Mouse (Mus musculus) thymus, adult 2 months (tissue): ENCODE results near the gene Slc10a7. TPM values are rescaled to one million over a fixed set of nuclear protein-coding genes. Genes with fewer than 3 reads are reported as not detected.

Experiments
- DNase-seq: peaks from one replicate; pipeline ENCODE4 v3.0.0; 2021
- H3K27ac ChIP-seq: fragments of 200-500 bp; 2 replicates; pipeline ENCODE4 v1.5.1; 2012; ENCODE audit warnings: low read length, control low read depth; ENCODE audit not compliant: control insufficient read depth, insufficient read depth
- H3K27me3 ChIP-seq: fragments of 200-500 bp; 2 replicates; pipeline ENCODE4 v1.6.1; 2012; ENCODE audit warnings: mild to moderate bottlenecking, low read length, moderate library complexity, mixed read lengths; ENCODE audit not compliant: control insufficient read depth, insufficient read depth
- H3K36me3 ChIP-seq: fragments of 200-500 bp; 2 replicates; pipeline ENCODE4 v1.6.1; 2012; ENCODE audit warnings: mild to moderate bottlenecking, low read length, moderate library complexity; ENCODE audit not compliant: control insufficient read depth, insufficient read depth
- H3K4me1 ChIP-seq: fragments of 200-500 bp; replicated peaks from 2 replicates; pipeline ENCODE4 v1.6.1; 2012; ENCODE audit warnings: low read length; ENCODE audit not compliant: control insufficient read depth, insufficient read depth
- H3K4me3 ChIP-seq: fragments of 200-500 bp; 2 replicates; pipeline ENCODE4 v1.5.1; 2012; ENCODE audit warnings: mild to moderate bottlenecking, low read length, control low read depth, moderate library complexity; ENCODE audit not compliant: control insufficient read depth, insufficient read depth
- CTCF ChIP-seq: fragments of 200-500 bp; IDR thresholded peaks from 2 replicates; pipeline ENCODE4 v1.5.1; 2012; ENCODE audit warnings: mild to moderate bottlenecking, control low read depth, low read length, moderate library complexity, borderline replicate concordance; ENCODE audit not compliant: control insufficient read depth, poor library complexity, insufficient read depth; ENCODE audit errors: extremely low read depth
- POLR2A ChIP-seq: fragments of 200-500 bp; IDR thresholded peaks from 2 replicates; pipeline ENCODE4 v1.6.1; 2012; ENCODE audit warnings: mild to moderate bottlenecking, low read length, control low read depth, moderate library complexity; ENCODE audit not compliant: control insufficient read depth, poor library complexity, insufficient read depth; ENCODE audit errors: extremely low read depth
- WGBS: fragments of 180-500 bp; shearing (Covaris S2); methylation state at CpG from one replicate; pipeline ENCODE4 v1.1.7; 2018; 5-methylcytosine and 5-hydroxymethylcytosine counted together
- polyA plus RNA-seq: library from polyadenylated mRNA; depleted of rRNA; stranded (reverse); fragments of >200 nt; gene quantifications from 2 replicates; pipeline ENCODE4 v1.2.3, GENCODE M21; 2012

Gene Slc10a7
- polyA plus RNA-seq, 1 experiment: 22.1 TPM

- no peak for TF ChIP-seq CTCF
- TF ChIP-seq POLR2A: no peak
- WGBS: 97% methylated on average over 4 of the region's 4 CpGs
- H3K27ac ChIP-seq: no peak overlapping the region
- no peak overlapping the region for H3K4me3 ChIP-seq
- H3K4me1 ChIP-seq: no peaks in the 10 kb centered on the region
- no peaks in the 10 kb centered on the region for H3K27me3 ChIP-seq
- DNase-seq: no peak
- no peaks in the 10 kb centered on the region for H3K36me3 ChIP-seq
Measured at GRCm38 (mm10) chr8:78724832-78725231, 215.7 kb downstream of the Slc10a7 start.

GRCm38 (mm10) chr8:78728240-78728639, 219.1 kb downstream of the Slc10a7 start:
- WGBS: 98% methylated on average over 14 of the region's 14 CpGs
- Histone ChIP-seq H3K27ac (no peak overlapping the region), H3K27me3 (no peaks in the 10 kb centered on the region), H3K4me1 (no peaks in the 10 kb centered on the region), H3K4me3 (no peak overlapping the region), H3K36me3 (no peaks in the 10 kb centered on the region)
- no peak for TF ChIP-seq POLR2A
- no peak for TF ChIP-seq CTCF
- DNase-seq: no peak

GRCm38 (mm10) chr8:78732410-78732809, 223.3 kb downstream of the Slc10a7 start:
- WGBS: 94% methylated on average over 7 of the region's 7 CpGs

GRCm38 (mm10) chr8:78732995-78733512, 223.9 kb downstream of the Slc10a7 start:
- TF ChIP-seq CTCF (no peak), POLR2A (no peak)
- Histone ChIP-seq H3K36me3 (no peaks in the 10 kb centered on the region), H3K27ac (no peak overlapping the region), H3K27me3 (no peaks in the 10 kb centered on the region), H3K4me1 (no peaks in the 10 kb centered on the region), H3K4me3 (no peak overlapping the region)
- DNase-seq: no peak
- 72% methylated on average over 12 of the region's 12 CpGs for WGBS

More at GRCm38 (mm10) chr8:78732410-78732809, 223.3 kb downstream of the Slc10a7 start:
- Histone ChIP-seq H3K4me3 (no peak overlapping the region), H3K4me1 (no peaks in the 10 kb centered on the region), H3K27me3 (no peaks in the 10 kb centered on the region), H3K36me3 (no peaks in the 10 kb centered on the region), H3K27ac (no peak overlapping the region)
- TF ChIP-seq CTCF (no peak), POLR2A (no peak)
- DNase-seq: no peak

- TF ChIP-seq CTCF (no peak), POLR2A (no peak)
- 93% methylated on average over 9 of the region's 9 CpGs for WGBS
Measured at GRCm38 (mm10) chr8:78734721-78735517, 225.8 kb downstream of the Slc10a7 start.

GRCm38 (mm10) chr8:78738304-78738703, 229.2 kb downstream of the Slc10a7 start:
- 91% methylated on average over 4 of the region's 4 CpGs for WGBS
- Histone ChIP-seq H3K4me3 (no peak overlapping the region), H3K27me3 (no peaks in the 10 kb centered on the region), H3K27ac (no peak overlapping the region), H3K36me3 (no peaks in the 10 kb centered on the region), H3K4me1 (peaks cover 7% of the 10 kb centered on the region)
- TF ChIP-seq POLR2A (no peak), CTCF (no peak)
- DNase-seq: no peak

More at GRCm38 (mm10) chr8:78734721-78735517, 225.8 kb downstream of the Slc10a7 start:
- H3K4me3 ChIP-seq: no peak overlapping the region
- H3K4me1 ChIP-seq: peaks cover 7% of the 10 kb centered on the region
- H3K27ac ChIP-seq: no peak overlapping the region
- no peaks in the 10 kb centered on the region for H3K27me3 ChIP-seq
- DNase-seq: no peak
- no peaks in the 10 kb centered on the region for H3K36me3 ChIP-seq
